Mouse (Mus musculus): Measurements from ENCODE around the gene Wwox. TPM values are rescaled to one million over a fixed set of nuclear protein-coding genes. Genes with fewer than 3 reads are reported as not detected.

The Wwox gene
- polyA plus RNA-seq, 1 experiment from 2014 or later: 11.6 TPM

GRCm38 (mm10) chr8:114541132-114541531 lies 101.7 kb downstream of the Wwox start:
- 13% methylated on average over 3 of the region's 3 CpGs for WGBS
- DNase-seq (ENCODE audit: low spot score): peak; percentile 72

GRCm38 (mm10) chr8:114548360-114548759 lies 108.9 kb downstream of the Wwox start:
- H3K27ac ChIP-seq (ENCODE audit: low read length): no peak overlapping the region
- H3K9ac ChIP-seq (replicated peaks; ENCODE audit: low read depth): no peak overlapping the region
- H3K4me2 ChIP-seq (replicated peaks; ENCODE audit: low read depth, low read length): no peak overlapping the region
- WGBS: 56% methylated on average over 8 of the region's 8 CpGs
- no peak for ATAC-seq
- H3K4me1 ChIP-seq (ENCODE audit: insufficient read depth, low read depth, low read length): no peaks in the 10 kb centered on the region
- H3K9me3 ChIP-seq (ENCODE audit: low read length): no peaks in the 10 kb centered on the region
- TF ChIP-seq CTCF (IDR thresholded peaks at IDR 0.05) (no peak), EP300 (IDR thresholded peaks at IDR 0.05) (no peak)
- H3K4me3 ChIP-seq (ENCODE audit: low read depth, low read length): no peak overlapping the region
- no peak for DNase-seq (ENCODE audit: low spot score)
- no peaks in the 10 kb centered on the region for H3K36me3 ChIP-seq (ENCODE audit: insufficient read depth, low read length)
- no peaks in the 10 kb centered on the region for H3K27me3 ChIP-seq (replicated peaks; ENCODE audit: insufficient read depth, low read length)

More at GRCm38 (mm10) chr8:114541132-114541531, 101.7 kb downstream of the Wwox start:
- no peak overlapping the region for H3K9ac ChIP-seq (replicated peaks; ENCODE audit: low read depth)
- no peaks in the 10 kb centered on the region for H3K9me3 ChIP-seq (ENCODE audit: low read length)
- H3K27ac ChIP-seq (ENCODE audit: low read length): no peak overlapping the region
- no peak for TF ChIP-seq EP300 (IDR thresholded peaks at IDR 0.05)
- TF ChIP-seq CTCF (IDR thresholded peaks at IDR 0.05): peak; percentile 90
- H3K4me1 ChIP-seq (ENCODE audit: insufficient read depth, low read depth, low read length): no peaks in the 10 kb centered on the region
- ATAC-seq: peak; percentile 21; the same call in 1 of the 2 replicates
- no peak overlapping the region for H3K4me3 ChIP-seq (ENCODE audit: low read depth, low read length)
- H3K4me2 ChIP-seq (replicated peaks; ENCODE audit: low read depth, low read length): no peak overlapping the region
- no peaks in the 10 kb centered on the region for H3K36me3 ChIP-seq (ENCODE audit: insufficient read depth, low read length)
- no peaks in the 10 kb centered on the region for H3K27me3 ChIP-seq (replicated peaks; ENCODE audit: insufficient read depth, low read length)

GRCm38 (mm10) chr8:114548837-114549236 lies 109.4 kb downstream of the Wwox start:
- no peak overlapping the region for H3K9ac ChIP-seq (replicated peaks; ENCODE audit: low read depth)
- H3K27ac ChIP-seq (ENCODE audit: low read length): no peak overlapping the region
- H3K4me3 ChIP-seq (ENCODE audit: low read depth, low read length): no peak overlapping the region
- no peaks in the 10 kb centered on the region for H3K27me3 ChIP-seq (replicated peaks; ENCODE audit: insufficient read depth, low read length)
- TF ChIP-seq CTCF (IDR thresholded peaks at IDR 0.05) (no peak), EP300 (IDR thresholded peaks at IDR 0.05) (no peak)
- H3K36me3 ChIP-seq (ENCODE audit: insufficient read depth, low read length): no peaks in the 10 kb centered on the region
- no peak overlapping the region for H3K4me2 ChIP-seq (replicated peaks; ENCODE audit: low read depth, low read length)
- ATAC-seq (no peak), DNase-seq (ENCODE audit: low spot score) (no peak)
- H3K9me3 ChIP-seq (ENCODE audit: low read length): no peaks in the 10 kb centered on the region
- H3K4me1 ChIP-seq (ENCODE audit: insufficient read depth, low read depth, low read length): no peaks in the 10 kb centered on the region
- WGBS: 56% methylated on average over 6 of the region's 6 CpGs

GRCm38 (mm10) chr8:114550029-114550428 lies 110.6 kb downstream of the Wwox start:
- no peaks in the 10 kb centered on the region for H3K9me3 ChIP-seq (ENCODE audit: low read length)
- no peak overlapping the region for H3K4me3 ChIP-seq (ENCODE audit: low read depth, low read length)
- H3K27ac ChIP-seq (ENCODE audit: low read length): no peak overlapping the region
- no peaks in the 10 kb centered on the region for H3K4me1 ChIP-seq (ENCODE audit: insufficient read depth, low read depth, low read length)
- no peak overlapping the region for H3K4me2 ChIP-seq (replicated peaks; ENCODE audit: low read depth, low read length)
- no peak for TF ChIP-seq EP300 (IDR thresholded peaks at IDR 0.05)
- peak; percentile 51 for TF ChIP-seq CTCF (IDR thresholded peaks at IDR 0.05)
- H3K36me3 ChIP-seq (ENCODE audit: insufficient read depth, low read length): no peaks in the 10 kb centered on the region
- H3K9ac ChIP-seq (replicated peaks; ENCODE audit: low read depth): no peak overlapping the region
- H3K27me3 ChIP-seq (replicated peaks; ENCODE audit: insufficient read depth, low read length): no peaks in the 10 kb centered on the region
- WGBS: 75% methylated on average over 7 of the region's 7 CpGs
- ATAC-seq (no peak), DNase-seq (ENCODE audit: low spot score) (no peak)

- no peaks in the 10 kb centered on the region for H3K36me3 ChIP-seq (ENCODE audit: insufficient read depth, low read length)
- no peaks in the 10 kb centered on the region for H3K9me3 ChIP-seq (ENCODE audit: low read length)
- ATAC-seq (no peak), DNase-seq (ENCODE audit: low spot score) (no peak)
- no peak for TF ChIP-seq CTCF (IDR thresholded peaks at IDR 0.05)
- TF ChIP-seq EP300 (IDR thresholded peaks at IDR 0.05): no peak
- no peaks in the 10 kb centered on the region for H3K27me3 ChIP-seq (replicated peaks; ENCODE audit: insufficient read depth, low read length)
- WGBS: 64% methylated on average over 3 of the region's 3 CpGs
- no peak overlapping the region for H3K4me3 ChIP-seq (ENCODE audit: low read depth, low read length)
- H3K27ac ChIP-seq (ENCODE audit: low read length): no peak overlapping the region
- H3K4me2 ChIP-seq (replicated peaks; ENCODE audit: low read depth, low read length): no peak overlapping the region
- H3K9ac ChIP-seq (replicated peaks; ENCODE audit: low read depth): no peak overlapping the region
- H3K4me1 ChIP-seq (ENCODE audit: insufficient read depth, low read depth, low read length): peaks cover 8% of the 10 kb centered on the region; the same call in 1 of the 2 replicates
These were observed 113.2 kb downstream of the Wwox start for GRCm38 (mm10) chr8:114552606-114553005.

- H3K4me1 ChIP-seq (ENCODE audit: insufficient read depth, low read depth, low read length): peaks cover 8% of the 10 kb centered on the region; the same call in 1 of the 2 replicates
- ATAC-seq (no peak), DNase-seq (ENCODE audit: low spot score) (no peak)
- peak overlapping the region; percentile 4; the same call in 1 of the 2 replicates for H3K27ac ChIP-seq (ENCODE audit: low read length)
- no peak overlapping the region for H3K4me3 ChIP-seq (ENCODE audit: low read depth, low read length)
- 36% methylated on average over 15 of the region's 15 CpGs for WGBS
- TF ChIP-seq EP300 (IDR thresholded peaks at IDR 0.05) (no peak), CTCF (IDR thresholded peaks at IDR 0.05) (no peak)
- no peaks in the 10 kb centered on the region for H3K9me3 ChIP-seq (ENCODE audit: low read length)
- H3K27me3 ChIP-seq (replicated peaks; ENCODE audit: insufficient read depth, low read length): no peaks in the 10 kb centered on the region
- H3K4me2 ChIP-seq (replicated peaks; ENCODE audit: low read depth, low read length): no peak overlapping the region
- H3K9ac ChIP-seq (replicated peaks; ENCODE audit: low read depth): no peak overlapping the region
- no peaks in the 10 kb centered on the region for H3K36me3 ChIP-seq (ENCODE audit: insufficient read depth, low read length)
These were observed 115.5 kb downstream of the Wwox start for GRCm38 (mm10) chr8:114554966-114555365.

Data from lung, postnatal 0 days (tissue).